Mouse (Mus musculus) heart, adult 11 months (tissue): ENCODE data around the gene Rassf4.
"Not testable (repeated sequence)": the region's sequence is repeated elsewhere in the genome, so short reads cannot be mapped to it uniquely, and the experiment has no call there.

Source experiments
- DNase-seq: peaks from one replicate; pipeline ENCODE4 v3.0.0; 2022

Gene Rassf4

GRCm38 (mm10) chr6:116635251-116636180 is 38.2 kb downstream of the Rassf4 start:
- peak; percentile 100 for DNase-seq

- peak; percentile 87 for DNase-seq
Measured at GRCm38 (mm10) chr6:116633741-116634695, 39.7 kb downstream of the Rassf4 start.

- peak; percentile 95 for DNase-seq
Measured at GRCm38 (mm10) chr6:116632129-116632528, 41.6 kb downstream of the Rassf4 start.

DNA sequence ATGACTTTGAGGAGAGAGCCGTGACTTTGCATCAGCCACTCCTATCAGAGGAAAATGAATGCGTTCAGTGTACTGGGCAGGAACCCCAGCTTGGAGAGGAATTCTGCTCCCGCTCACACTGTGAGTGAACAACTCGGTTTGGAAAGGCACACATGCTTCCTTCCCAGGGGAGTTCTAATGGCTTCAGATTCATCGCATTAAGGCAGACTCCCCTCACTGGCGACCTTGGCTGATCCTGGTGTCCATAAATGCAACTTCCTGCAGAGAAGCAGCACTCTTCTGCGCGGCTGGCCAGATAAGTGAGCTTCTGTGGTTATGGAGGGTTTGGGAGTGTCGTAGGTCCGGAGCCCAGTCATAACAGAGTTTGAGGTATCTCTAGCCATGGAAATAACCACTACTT is 44.0 kb downstream of the Rassf4 start:
- peak; percentile 91 for DNase-seq

GRCm38 (mm10) chr6:116628539-116629171 is 45.1 kb downstream of the Rassf4 start, which contains the start of gene Zfp422:
Gene Zfp422, minus strand, starts transcription at chr6:116628999.
- peak; percentile 96 for DNase-seq

DNA sequence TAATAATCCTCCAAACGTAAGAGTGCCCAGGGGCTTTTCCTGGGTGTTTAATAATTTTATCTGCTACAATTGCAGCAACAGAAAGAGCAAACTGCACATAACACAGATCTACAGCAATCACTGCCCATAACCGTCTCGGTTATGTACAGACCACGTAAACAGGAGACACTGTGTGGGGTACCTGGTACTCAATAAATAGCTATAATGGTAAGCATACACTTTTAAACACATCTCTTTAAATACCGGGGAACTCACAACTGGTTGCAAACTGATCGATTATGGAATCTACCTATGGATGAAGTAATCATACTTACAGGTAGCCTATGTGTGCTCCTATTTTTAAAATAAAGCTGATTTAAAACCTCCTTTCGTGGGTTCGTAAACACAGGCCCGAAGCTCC is 45.7 kb downstream of the Rassf4 start:
- peak; percentile 51 for DNase-seq

- DNase-seq: peak; percentile 86
Measured at GRCm38 (mm10) chr6:116626417-116626816, 47.3 kb downstream of the Rassf4 start.

- DNase-seq: peak; percentile 95
Measured at GRCm38 (mm10) chr6:116621318-116622023, 52.3 kb downstream of the Rassf4 start.

DNA sequence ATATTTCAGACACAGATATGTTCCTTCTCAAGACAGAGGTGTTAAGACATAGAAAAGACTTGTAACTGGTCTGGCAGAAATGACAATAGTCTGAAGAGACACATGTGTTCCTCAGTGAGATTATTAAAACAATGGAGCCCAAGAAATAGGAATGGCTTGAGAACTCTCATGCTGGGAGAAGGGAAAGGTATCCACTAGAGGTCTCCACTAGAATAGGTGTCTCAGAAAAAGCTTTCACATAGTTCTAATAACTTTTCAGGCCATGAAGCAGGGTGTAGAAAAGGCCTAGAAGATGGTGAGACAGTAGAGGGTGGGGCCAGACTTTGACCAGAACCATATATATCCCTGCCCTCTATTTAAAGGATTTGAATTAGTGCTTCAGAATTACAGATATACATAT is 55.7 kb downstream of the Rassf4 start:
- no peak for DNase-seq

DNA sequence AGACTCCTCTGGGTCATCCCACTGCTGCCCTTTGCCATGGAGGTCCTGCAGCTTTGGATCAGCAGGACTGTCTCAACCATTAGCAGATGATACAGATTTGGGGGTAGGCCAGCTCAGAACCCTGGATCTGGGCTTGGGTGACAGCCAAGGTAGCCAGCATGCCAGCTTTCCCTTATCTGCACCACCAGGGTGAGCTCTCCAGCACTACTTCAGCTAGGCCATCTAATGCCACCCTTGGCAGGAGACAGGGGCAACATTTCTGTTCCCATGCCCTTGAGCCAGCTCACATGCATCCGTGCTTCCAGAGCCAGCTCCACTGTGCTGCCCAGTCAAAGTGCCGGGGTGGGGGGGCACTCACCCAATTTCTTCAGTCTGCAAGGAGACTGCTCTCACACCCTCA is 58.0 kb downstream of the Rassf4 start:
- DNase-seq: peak; percentile 97

GRCm38 (mm10) chr6:116607230-116607629 is 66.5 kb downstream of the Rassf4 start:
- no peak for DNase-seq

DNA sequence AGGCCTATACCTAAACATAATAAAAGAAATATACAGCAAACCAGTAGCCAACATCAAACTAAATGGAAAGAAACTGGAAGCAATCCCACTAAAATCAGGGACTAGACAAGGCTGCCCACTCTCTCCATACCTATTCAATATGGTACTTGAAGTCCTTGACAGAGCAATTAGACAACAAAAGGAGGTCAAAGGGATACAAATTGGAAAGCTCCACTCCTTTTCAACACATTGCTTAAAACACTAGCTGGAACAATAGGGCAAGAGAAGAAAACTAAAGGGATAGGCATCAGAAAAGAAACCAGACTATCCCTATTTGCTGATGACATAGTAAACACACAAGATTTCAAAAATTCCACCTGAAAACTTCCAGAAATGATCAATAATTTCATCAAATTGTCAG is 72.8 kb downstream of the Rassf4 start:
- DNase-seq: not testable (repeated sequence)

DNA sequence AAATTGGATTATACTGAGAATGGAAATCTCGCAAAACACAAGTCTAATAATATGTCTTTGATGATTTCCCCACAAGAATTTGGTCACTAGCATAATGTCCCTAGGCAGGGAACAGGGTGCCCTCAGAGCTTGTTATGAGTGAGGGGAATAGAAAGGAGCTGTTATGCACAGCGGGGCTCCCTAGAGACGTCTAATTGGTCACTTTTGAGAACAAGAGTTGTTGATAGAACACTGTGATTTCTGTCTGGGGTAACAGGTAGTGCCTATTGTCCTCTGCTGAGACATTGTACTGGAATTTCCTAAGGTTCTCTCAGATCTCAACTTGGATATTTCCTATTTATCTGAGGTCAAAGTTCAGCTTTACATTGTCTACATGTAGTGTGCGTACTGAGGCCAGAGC is 89.7 kb downstream of the Rassf4 start, which contains the start of gene Olfr215:
Gene Olfr215, minus strand, starts transcription at position 101 of the 400 bp plus-strand sequence.
- peak; percentile 19 for DNase-seq
